Mouse (Mus musculus): ENCODE measurements around the gene Wnk1. TPM values are rescaled to one million over a fixed set of nuclear protein-coding genes. Genes with fewer than 3 reads are reported as not detected.

Wnk1 gene
- 74.9 and 82.3 TPM in 2 replicates for polyA plus RNA-seq (2012; ENCODE audit: low replicate concordance)

GRCm38 (mm10) chr6:120038366-120039255, at the start of gene Wnk1:
Gene Wnk1, minus strand, starts transcription at chr6:120038672.

DNA sequence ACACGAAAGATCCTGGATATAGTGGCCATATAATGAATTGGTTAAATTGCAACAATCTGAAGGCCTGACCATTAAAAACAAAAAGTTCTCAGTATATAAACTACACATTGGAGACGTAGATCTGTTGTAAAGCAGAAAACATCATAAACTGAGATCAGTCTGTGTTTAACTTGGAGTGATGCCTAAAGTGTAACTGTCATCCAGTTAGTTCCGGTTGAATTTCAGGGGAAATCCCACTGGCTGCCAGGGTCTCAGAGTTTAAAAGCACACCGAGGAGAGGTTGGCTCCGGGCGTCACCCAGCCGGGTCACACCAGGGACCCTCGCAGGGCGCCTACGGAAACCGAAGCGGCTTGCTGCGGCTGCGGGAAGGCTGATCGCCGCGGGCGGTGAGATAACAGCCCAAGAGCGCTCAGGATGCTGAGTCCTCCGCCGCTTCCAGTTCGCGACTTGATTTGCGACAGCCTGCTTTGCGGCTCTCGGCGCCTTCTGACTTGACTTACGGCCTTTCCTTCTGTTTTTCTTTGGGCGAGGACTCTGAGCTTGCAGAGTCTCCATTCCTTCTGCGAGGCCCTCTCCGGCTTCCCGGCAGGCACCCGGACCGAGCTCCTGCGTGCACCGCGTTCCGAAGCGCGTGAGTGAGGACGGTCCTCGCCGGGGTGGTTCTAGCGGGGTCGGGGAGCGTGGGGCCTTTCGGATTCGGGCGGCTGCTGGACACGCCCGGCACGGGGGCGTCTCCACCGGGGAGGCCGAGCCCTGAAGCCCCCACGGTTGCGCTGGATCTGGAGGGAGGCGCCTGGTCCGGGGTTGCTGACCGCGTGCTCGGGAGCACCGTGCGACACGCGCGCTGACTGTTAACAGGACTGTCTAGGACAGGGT, 136.0 kb downstream of the Wnk1 start, which contains the start of gene Rad52:
Gene Rad52 (plus strand): TSS at position 495 of the 877 bp plus-strand sequence.

Other genes starting within 250 kb of the Wnk1 start
- gene Erc1, start 190.5 kb downstream of the Wnk1 start, polyA plus RNA-seq (2012; ENCODE audit: low replicate concordance): 1.0 and 1.8 TPM in 2 replicates
- 33.3 and 70.6 TPM in 2 replicates for gene Rad52, start 136.0 kb downstream of the Wnk1 start, polyA plus RNA-seq (2012; ENCODE audit: low replicate concordance)
- gene Ninj2, start 54.7 kb upstream of the Wnk1 start, polyA plus RNA-seq (2012; ENCODE audit: low replicate concordance): not detected in 2 replicates

Data from leukemia stem cell, adult 10-12 weeks (primary cell).